ENCODE assay signal across 12 mouse cellular contexts in the genomic region with DNA sequence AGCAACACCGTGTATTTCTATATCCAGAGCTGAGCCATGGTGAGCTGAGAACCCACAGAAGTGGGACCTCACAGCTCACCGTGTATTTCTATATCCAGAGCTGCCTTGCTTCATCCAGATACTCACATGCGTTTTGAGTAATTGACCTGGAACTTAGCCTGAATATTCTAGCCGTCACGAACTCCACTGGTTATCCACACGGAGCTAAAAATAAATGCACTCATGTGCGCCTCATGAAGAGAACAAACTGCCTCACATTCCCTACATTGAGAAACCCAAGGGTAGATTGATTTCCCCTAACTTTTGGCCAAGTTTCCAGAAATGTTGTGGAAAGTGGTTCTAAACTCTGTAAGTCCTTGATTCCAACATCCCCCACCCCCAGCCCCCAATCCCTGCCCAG.
DNase-seq lines count a peak whose midpoint lies in the region; ATAC-seq and TF ChIP-seq lines count a peak whose summit lies in the region.
"Had no signal": no experiment of that assay in that cellular context is flagged by ENCODE, and none has a peak within 500 bp of the region (broad histone marks: within the 10 kb centered on the region; RNA-seq: fewer than 3 reads in every experiment).

No protein-coding gene starts in this region.

- no peak for TF ChIP-seq EP300 in heart, adult 2 months (IDR thresholded peaks at IDR 0.05; ENCODE audit: insufficient read depth, low read depth, low read length)

- H3K36me3 ChIP-seq in heart, adult 2 months (ENCODE audit: control insufficient read depth, insufficient read depth, low read length), result no peaks in the 10 kb centered on the region
- H3K36me3 ChIP-seq: hindbrain, embryonic 13.5 days had no signal

- no peak for TF ChIP-seq POLR2A in heart, adult 2 months (IDR thresholded peaks at IDR 0.05; ENCODE audit: insufficient read depth, low read depth, low read length)

- no peaks in the 10 kb centered on the region for H3K79me2 ChIP-seq in heart, adult 2 months (replicated peaks; ENCODE audit: control insufficient read depth, insufficient read depth, low read length)

- intact Hi-C loops in heart, adult 2 months (cut with DNase I), result loop anchor here (5.0 kb wide), 1 partner anchor 62 kb away; a partner anchor contains a TSS
- intact Hi-C loops in heart, postnatal 25 days (cut with DNase I), result no loop called here

- H3K27ac ChIP-seq in heart, adult 2 months, result peak overlapping the region; percentile 77
- H3K27ac ChIP-seq: hindbrain, embryonic 13.5 days; macrophage had no signal

- TF ChIP-seq CTCF in heart, adult 2 months (IDR thresholded peaks at IDR 0.05), result no peak

- no peak for ATAC-seq in megakaryocyte, adult 5-6 weeks (ENCODE audit: poor library complexity, severe bottlenecking)
- ATAC-seq: midbrain, embryonic 16.5 days had no signal

- no peaks in the 10 kb centered on the region for H3K27me3 ChIP-seq in heart, adult 2 months (ENCODE audit: control insufficient read depth, insufficient read depth, low read length)
- H3K27me3 ChIP-seq: hindbrain, embryonic 13.5 days had no signal

- peak in 1 of 2 experiments; percentile 43 for DNase-seq in heart, adult 2 months
- no peak for DNase-seq in heart, postnatal 25 days (ENCODE audit: low spot score)
- peak; percentile 91 for DNase-seq in NIH3T3 (ENCODE audit: low read depth)
- peak; percentile 50 to 70 for DNase-seq in heart, adult 9 months (ENCODE audit: low spot score in 2 of 2)
- peak; percentile 48 for DNase-seq in lung, postnatal 10 days
- no peak for DNase-seq in adrenal gland, postnatal 36 days
- DNase-seq: cerebellum, adult 9-10 months; left cerebral cortex, postnatal 4 days had no signal

- H3K4me1 ChIP-seq in heart, adult 2 months (ENCODE audit: control insufficient read depth, insufficient read depth, low read length), result peaks cover 3% of the 10 kb centered on the region; the same call in 1 of the 2 replicates
- H3K4me1 ChIP-seq: hindbrain, embryonic 13.5 days had no signal

- H3K9ac ChIP-seq in heart, adult 2 months (ENCODE audit: low read depth, low read length), result no peak overlapping the region
- H3K9ac ChIP-seq: hindbrain, embryonic 13.5 days had no signal

- 37% methylated on average over 7 of the region's 7 CpGs for WGBS in heart, adult 2 months

- H3K4me3 ChIP-seq in heart, adult 2 months, result no peak overlapping the region
- H3K4me3 ChIP-seq: hindbrain, embryonic 13.5 days had no signal

Comparison
In these comparisons a context has a peak if more than half of its experiments do, and no peak if none do; other contexts are left out.
1. DNase-seq: peak in NIH3T3 (single experiment), heart, adult 9 months (2 of 2) and lung, postnatal 10 days (single experiment); none in heart, postnatal 25 days (single experiment) and adrenal gland, postnatal 36 days (0 of 2).